Mouse (Mus musculus) megakaryocyte, embryonic 14.5 days (primary cell): ENCODE measurements at regions not wholly inside any gene's neighbourhood (a gene's known extent, or its start where the extent isn't known, plus 50 kb on each side); places are given as distances from the start of the nearest gene placed in this dataset.

Experiments
- FLI1 ChIP-seq: IDR thresholded peaks from 2 replicates; pipeline ENCODE4 v1.6.1; 2012; ENCODE audit warnings: low read length, inconsistent platforms, mixed read lengths
- GATA1 ChIP-seq: IDR thresholded peaks from 3 replicates; pipeline ENCODE4 v1.6.1; 2012; ENCODE audit warnings: mixed read lengths, low read length, inconsistent platforms, borderline replicate concordance

DNA sequence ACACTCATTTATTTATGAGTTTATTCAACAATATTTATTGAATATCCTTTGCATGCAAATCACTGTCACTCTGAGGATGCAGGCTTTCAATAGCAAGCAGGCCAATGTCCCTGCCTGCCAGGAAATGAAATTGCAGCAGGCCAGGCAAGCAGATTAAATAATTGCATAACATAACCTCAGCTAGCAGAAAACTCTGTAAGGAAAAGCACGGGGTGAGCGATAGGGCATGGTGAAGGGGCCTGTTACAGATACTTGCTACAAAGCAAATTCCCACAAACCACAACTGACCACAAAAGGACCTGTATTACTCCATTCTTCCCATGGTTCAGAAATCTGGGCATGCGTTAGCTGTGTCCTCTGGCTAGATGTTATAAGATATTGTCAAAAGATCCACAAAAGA, 509.8 kb downstream of the Bnc2 start:
- TF ChIP-seq GATA1 (no peak), FLI1 (no peak)
